Mouse (Mus musculus) lung, embryonic 16.5 days (tissue): ENCODE data around the gene Garem2. TPM values are rescaled to one million over a fixed set of nuclear protein-coding genes. Genes with fewer than 3 reads are reported as not detected.
"Not testable (repeated sequence)": the region's sequence is repeated elsewhere in the genome, so short reads cannot be mapped to it uniquely, and the experiment has no call there.

ENCODE experiments used
- ATAC-seq: fragments of 200-750 bp; cut with Nextera tagmentation; 2 replicates; pipeline ENCODE4 v1.8.0; 2017; ENCODE audit warnings: low read depth, mild to moderate bottlenecking, moderate library complexity
- H3K27ac ChIP-seq: fragments of 300-500 bp; sonication (generic); 2 replicates; pipeline ENCODE4 v1.5.1; 2014; ENCODE audit warnings: mild to moderate bottlenecking, control low read depth, low read length
- H3K27me3 ChIP-seq: fragments of 300-500 bp; sonication (generic); 2 replicates; pipeline ENCODE4 v1.6.1; 2014; ENCODE audit warnings: low read depth, low read length, mixed read lengths; ENCODE audit not compliant: control insufficient read depth, insufficient read depth
- H3K36me3 ChIP-seq: fragments of 300-500 bp; sonication (generic); 2 replicates; pipeline ENCODE4 v1.6.1; 2014; ENCODE audit warnings: low read length; ENCODE audit not compliant: control insufficient read depth, insufficient read depth
- H3K4me1 ChIP-seq: fragments of 300-500 bp; sonication (generic); replicated peaks from 2 replicates; pipeline ENCODE4 v1.6.1; 2014; ENCODE audit warnings: low read length, mixed read lengths; ENCODE audit not compliant: control insufficient read depth, insufficient read depth
- H3K4me2 ChIP-seq: fragments of 300-500 bp; sonication (generic); 2 replicates; pipeline ENCODE4 v1.6.1; 2014; ENCODE audit warnings: low read depth, low read length, control low read depth
- H3K4me3 ChIP-seq: fragments of 300-500 bp; sonication (generic); 2 replicates; pipeline ENCODE4 v1.5.1; 2014; ENCODE audit warnings: mild to moderate bottlenecking, low read length, control low read depth
- H3K9ac ChIP-seq: fragments of 300-500 bp; sonication (generic); 2 replicates; pipeline ENCODE4 v1.6.1; 2014; ENCODE audit warnings: low read length, control low read depth
- H3K9me3 ChIP-seq: fragments of 300-500 bp; sonication (generic); 2 replicates; pipeline ENCODE4 v1.6.1; 2016; ENCODE audit warnings: low read length; ENCODE audit not compliant: control insufficient read depth
- WGBS: fragments of 180-500 bp; shearing (Covaris S2); extraction: QIAGEN DNeasy Blood & Tissue Kit; methylation state at CpG from one replicate; pipeline ENCODE4 v1.1.7; 2014; 5-methylcytosine and 5-hydroxymethylcytosine counted together
- polyA plus RNA-seq: library from polyadenylated mRNA; unstranded; fragments of >200 nt; fragmentation: Nextera tagmentation; extraction: Ambion mirVana; gene quantifications from 2 replicates; pipeline ENCODE4 v1.2.1, GENCODE M21; 2015

The Garem2 gene
- 0.09 and 0.10 TPM in 2 replicates for polyA plus RNA-seq

GRCm38 (mm10) chr5:30104841-30105667 is at the start of gene Garem2:
Gene Garem2 (plus strand): TSS chr5:30105161.
- H3K27me3 ChIP-seq, result peaks cover 49% of the 10 kb centered on the region
- no peak within 1 kb of the TSS for H3K27ac ChIP-seq
- H3K4me3 ChIP-seq, result peak within 1 kb of the TSS; percentile 54
- H3K9me3 ChIP-seq, result no peaks in the 10 kb centered on the region
- WGBS, result 1% methylated on average over 56 of the region's 65 CpGs
- H3K36me3 ChIP-seq, result no peaks in the 10 kb centered on the region
- peaks cover 10% of the 10 kb centered on the region for H3K4me1 ChIP-seq
- ATAC-seq, result peak; percentile 61
- peak within 1 kb of the TSS; percentile 95 for H3K4me2 ChIP-seq
- peak within 1 kb of the TSS; percentile 49 for H3K9ac ChIP-seq

- 93% methylated on average over 6 of the region's 6 CpGs for WGBS
- no peaks in the 10 kb centered on the region for H3K27me3 ChIP-seq
- no peak for ATAC-seq
Measured at GRCm38 (mm10) chr5:30058216-30058731, 46.7 kb upstream of the Garem2 start.

GRCm38 (mm10) chr5:30059607-30060006 is 45.4 kb upstream of the Garem2 start:
- H3K4me2 ChIP-seq, H3K9me3 ChIP-seq, H3K9ac ChIP-seq, H3K27me3 ChIP-seq, H3K4me3 ChIP-seq, H3K27ac ChIP-seq, H3K4me1 ChIP-seq, ATAC-seq: not testable (repeated sequence)
- peaks cover 31% of the 10 kb centered on the region for H3K36me3 ChIP-seq
- 80% methylated on average over 5 of the region's 5 CpGs for WGBS

More at GRCm38 (mm10) chr5:30058216-30058731, 46.7 kb upstream of the Garem2 start:
- Histone ChIP-seq H3K27ac (no peak overlapping the region), H3K36me3 (peaks cover 24% of the 10 kb centered on the region), H3K4me3 (no peak overlapping the region), H3K4me2 (no peak overlapping the region), H3K4me1 (no peaks in the 10 kb centered on the region), H3K9ac (no peak overlapping the region), H3K9me3 (no peaks in the 10 kb centered on the region)

GRCm38 (mm10) chr5:30067726-30068125 is 37.2 kb upstream of the Garem2 start:
- H3K36me3 ChIP-seq, result peaks cover 36% of the 10 kb centered on the region
- 57% methylated on average over 6 of the region's 6 CpGs for WGBS

GRCm38 (mm10) chr5:30071677-30072076 is 33.3 kb upstream of the Garem2 start:
- peak overlapping the region; percentile 93 for H3K9ac ChIP-seq
- ATAC-seq, result no peak

More at GRCm38 (mm10) chr5:30067726-30068125, 37.2 kb upstream of the Garem2 start:
- no peak overlapping the region for H3K4me3 ChIP-seq
- H3K9me3 ChIP-seq, result no peaks in the 10 kb centered on the region
- H3K27ac ChIP-seq, result no peak overlapping the region
- H3K27me3 ChIP-seq, result no peaks in the 10 kb centered on the region
- peaks cover 8% of the 10 kb centered on the region for H3K4me1 ChIP-seq
- H3K4me2 ChIP-seq, result no peak overlapping the region
- ATAC-seq, result no peak
- H3K9ac ChIP-seq, result no peak overlapping the region

DNA sequence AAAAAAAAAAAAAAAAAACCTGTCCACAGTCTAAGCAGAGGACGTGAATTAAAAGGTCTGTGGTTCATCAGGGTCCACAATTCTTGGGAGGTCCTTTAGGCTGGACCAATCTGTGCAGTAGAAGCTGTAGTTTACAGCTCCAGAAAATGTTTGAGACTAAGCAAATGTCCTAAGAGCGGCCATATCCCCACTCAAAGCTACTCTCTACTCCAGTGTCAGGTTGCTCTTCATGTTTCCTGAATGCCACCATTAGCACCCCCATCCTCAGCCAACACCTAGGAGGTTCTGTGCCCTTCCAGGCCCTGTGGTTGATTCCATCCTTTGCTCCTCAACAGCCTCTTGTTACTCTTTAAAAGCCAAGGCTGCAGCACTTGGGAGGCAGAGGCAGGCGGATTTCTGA is 32.6 kb upstream of the Garem2 start:
- Histone ChIP-seq H3K4me3 (peak overlapping the region; percentile 92), H3K27me3 (no peaks in the 10 kb centered on the region), H3K27ac (no peak overlapping the region), H3K9ac (peak overlapping the region; percentile 93), H3K36me3 (peaks cover 17% of the 10 kb centered on the region), H3K4me2 (peak overlapping the region; percentile 74), H3K4me1 (peaks cover 11% of the 10 kb centered on the region), H3K9me3 (no peaks in the 10 kb centered on the region)
- no peak for ATAC-seq
- 24% methylated on average over 3 of the region's 3 CpGs for WGBS

More at GRCm38 (mm10) chr5:30071677-30072076, 33.3 kb upstream of the Garem2 start:
- H3K27me3 ChIP-seq, result no peaks in the 10 kb centered on the region
- H3K36me3 ChIP-seq, result peaks cover 20% of the 10 kb centered on the region
- H3K4me3 ChIP-seq, result peak overlapping the region; percentile 92
- no peak overlapping the region for H3K27ac ChIP-seq
- H3K4me1 ChIP-seq, result peaks cover 11% of the 10 kb centered on the region
- WGBS, result 69% methylated on average over 6 of the region's 6 CpGs
- H3K9me3 ChIP-seq, result no peaks in the 10 kb centered on the region
- H3K4me2 ChIP-seq, result peak overlapping the region; percentile 74

GRCm38 (mm10) chr5:30072825-30073821 is 31.8 kb upstream of the Garem2 start, which contains the start of gene Tyms:
Gene Tyms (minus strand): TSS chr5:30073617.
- Histone ChIP-seq H3K9me3 (no peaks in the 10 kb centered on the region), H3K36me3 (peaks cover 14% of the 10 kb centered on the region), H3K4me1 (peaks cover 11% of the 10 kb centered on the region), H3K27ac (peak within 1 kb of the TSS; percentile 92), H3K9ac (peak within 1 kb of the TSS; percentile 93), H3K4me3 (peak within 1 kb of the TSS; percentile 92), H3K27me3 (no peaks in the 10 kb centered on the region), H3K4me2 (peak within 1 kb of the TSS; percentile 74)
- WGBS, result under 1% methylated on average over 41 of the region's 45 CpGs
- peak; percentile 95 for ATAC-seq

- H3K9me3 ChIP-seq, result no peaks in the 10 kb centered on the region
- H3K4me3 ChIP-seq, result no peak overlapping the region
- no peaks in the 10 kb centered on the region for H3K4me1 ChIP-seq
- no peak overlapping the region for H3K27ac ChIP-seq
- no peak overlapping the region for H3K9ac ChIP-seq
- no peak overlapping the region for H3K4me2 ChIP-seq
- no peak for ATAC-seq
- H3K27me3 ChIP-seq, result no peaks in the 10 kb centered on the region
- no peaks in the 10 kb centered on the region for H3K36me3 ChIP-seq
- 48% methylated on average over 13 of the region's 13 CpGs for WGBS
Measured at GRCm38 (mm10) chr5:30092701-30093100, 12.3 kb upstream of the Garem2 start.
